In genomic region chr5:119709826-119710559, GRCm38 (mm10) we compare ENCODE assay signal across 27 mouse cellular contexts. TPM values are rescaled to one million over a fixed set of nuclear protein-coding genes. Genes with fewer than 3 reads are reported as not detected.
DNase-seq lines count a peak whose midpoint lies in the region; ATAC-seq and TF ChIP-seq lines count a peak whose summit lies in the region.
"Had no signal": no experiment of that assay in that cellular context is flagged by ENCODE, and none has a peak within 500 bp of the region (broad histone marks: within the 10 kb centered on the region; RNA-seq: fewer than 3 reads in every experiment).

No protein-coding gene starts in this region.

- H3K9ac ChIP-seq in midbrain, embryonic 16.5 days (ENCODE audit: low read depth, low read length): no peak overlapping the region
- no peak overlapping the region for H3K9ac ChIP-seq in midbrain, embryonic 14.5 days (replicated peaks; ENCODE audit: low read length)
- H3K9ac ChIP-seq in ES-E14 (ENCODE audit: insufficient read depth, low read depth, low read length, poor library complexity, severe bottlenecking): peak overlapping the region; percentile 64
- no peak overlapping the region for H3K9ac ChIP-seq in stomach, embryonic 16.5 days (ENCODE audit: low read length)
- H3K9ac ChIP-seq in forebrain, embryonic 11.5 days (ENCODE audit: low read length): no peak overlapping the region
- H3K9ac ChIP-seq: forebrain, embryonic 15.5 days; limb, embryonic 13.5 days; liver, embryonic 12.5 days; midbrain, embryonic 12.5 days; stomach, embryonic 15.5 days had no signal

- peak; percentile 65 for DNase-seq in heart, adult 11 months
- no peak for DNase-seq in heart, adult 8-10 months (ENCODE audit: low spot score)
- no peak for DNase-seq in midbrain, embryonic 14.5 days
- DNase-seq in ES-E14 (ENCODE audit: low read depth, low spot score): no peak
- DNase-seq in frontal cortex, adult 2 months (ENCODE audit: extremely low spot score in 1 of 2, low spot score in 1 of 2): no peak
- DNase-seq in forebrain, embryonic 11.5 days (ENCODE audit: low spot score): no peak
- DNase-seq: adrenal gland, postnatal 25 days; cerebellum, adult 9-11 months; gastrocnemius, postnatal 10 days; heart, adult 18-20 months; heart, postnatal 36 days; kidney, adult 2 months; layer of hippocampus, adult 9-11 months; lung, adult 18-20 months; thymus, adult 2 months; thymus, postnatal 4 days had no signal

- no peaks in the 10 kb centered on the region for H3K9me3 ChIP-seq in midbrain, embryonic 16.5 days (replicated peaks; ENCODE audit: control insufficient read depth, low read length, poor library complexity, severe bottlenecking)
- no peaks in the 10 kb centered on the region for H3K9me3 ChIP-seq in midbrain, embryonic 14.5 days (ENCODE audit: control insufficient read depth, low read length)
- no peaks in the 10 kb centered on the region for H3K9me3 ChIP-seq in ES-E14 (ENCODE audit: control insufficient read depth, insufficient read depth, low read depth, low read length)
- no peaks in the 10 kb centered on the region for H3K9me3 ChIP-seq in stomach, embryonic 16.5 days (replicated peaks; ENCODE audit: control insufficient read depth, low read length)
- H3K9me3 ChIP-seq in forebrain, embryonic 11.5 days (ENCODE audit: control insufficient read depth, low read length): no peaks in the 10 kb centered on the region
- H3K9me3 ChIP-seq: forebrain, embryonic 15.5 days; midbrain, embryonic 12.5 days; stomach, embryonic 15.5 days had no signal

- no peaks in the 10 kb centered on the region for H3K36me3 ChIP-seq in midbrain, embryonic 16.5 days (ENCODE audit: control insufficient read depth, insufficient read depth, low read length)
- no peaks in the 10 kb centered on the region for H3K36me3 ChIP-seq in midbrain, embryonic 14.5 days (ENCODE audit: control insufficient read depth, insufficient read depth, low read length)
- no peaks in the 10 kb centered on the region for H3K36me3 ChIP-seq in ES-E14 (ENCODE audit: control insufficient read depth, insufficient read depth, low read length, poor library complexity, severe bottlenecking)
- no peaks in the 10 kb centered on the region for H3K36me3 ChIP-seq in stomach, embryonic 16.5 days (ENCODE audit: control insufficient read depth, insufficient read depth, low read length)
- H3K36me3 ChIP-seq in forebrain, embryonic 11.5 days (ENCODE audit: control insufficient read depth, insufficient read depth, low read length): no peaks in the 10 kb centered on the region
- H3K36me3 ChIP-seq: forebrain, embryonic 15.5 days; limb, embryonic 13.5 days; liver, embryonic 12.5 days; midbrain, embryonic 12.5 days; stomach, embryonic 15.5 days had no signal

- whole genome bisulfite sequencing in midbrain, embryonic 16.5 days: 9% methylated on average over 18 of the region's 18 CpGs
- WGBS in midbrain, embryonic 14.5 days: 7% methylated on average over 18 of the region's 18 CpGs
- WGBS in stomach, embryonic 16.5 days: 22% methylated on average over 18 of the region's 18 CpGs
- 8% methylated on average over 18 of the region's 18 CpGs for WGBS in forebrain, embryonic 11.5 days

- in situ Hi-C loops in ES-E14 (cut with MboI; ENCODE audit: low sequenced_read_pairs in 2 of 2, unreplicated experiment in 2 of 2): loop anchor here in 1 of 2 experiments (5.0 to 10.0 kb wide), 2 partner anchors 825 to 933 kb away; no protein-coding TSS in a partner anchor

- peaks cover 5% of the 10 kb centered on the region for H3K4me1 ChIP-seq in midbrain, embryonic 16.5 days (ENCODE audit: control insufficient read depth, insufficient read depth, low read length)
- no peaks in the 10 kb centered on the region for H3K4me1 ChIP-seq in midbrain, embryonic 14.5 days (ENCODE audit: control insufficient read depth, insufficient read depth, low read length)
- H3K4me1 ChIP-seq in ES-E14 (ENCODE audit: control insufficient read depth in 2 of 2, insufficient read depth in 2 of 2, low read length in 2 of 2, poor library complexity in 1 of 2): peaks cover 0 to 15% of the 10 kb centered on the region in 2 experiments; a peak in 3 of 4 replicates
- H3K4me1 ChIP-seq in stomach, embryonic 16.5 days (ENCODE audit: control insufficient read depth, insufficient read depth, low read length): no peaks in the 10 kb centered on the region
- H3K4me1 ChIP-seq in forebrain, embryonic 11.5 days (replicated peaks; ENCODE audit: control insufficient read depth, insufficient read depth, low read length): peaks cover 5% of the 10 kb centered on the region; the same call in 1 of the 2 replicates
- H3K4me1 ChIP-seq: liver, embryonic 12.5 days; stomach, embryonic 15.5 days had no signal

- ATAC-seq in midbrain, embryonic 16.5 days: no peak
- no peak for ATAC-seq in midbrain, embryonic 14.5 days (ENCODE audit: low FRiP score, low TSS enrichment)
- no peak for ATAC-seq in stomach, embryonic 16.5 days (ENCODE audit: insufficient read depth, low FRiP score)
- no peak for ATAC-seq in forebrain, embryonic 11.5 days (replicated peaks; ENCODE audit: low FRiP score)
- ATAC-seq: CD4-positive, CD25-positive, alpha-beta regulatory T cell, adult 4 months; forebrain, embryonic 15.5 days; liver, embryonic 12.5 days had no signal

- peaks cover 52% of the 10 kb centered on the region for H3K27me3 ChIP-seq in midbrain, embryonic 16.5 days (ENCODE audit: control insufficient read depth, insufficient read depth, low read depth, low read length)
- H3K27me3 ChIP-seq in midbrain, embryonic 14.5 days (ENCODE audit: control insufficient read depth, insufficient read depth, low read length): peaks cover 45% of the 10 kb centered on the region
- H3K27me3 ChIP-seq in stomach, embryonic 16.5 days (ENCODE audit: control insufficient read depth, insufficient read depth, low read length): peaks cover 38% of the 10 kb centered on the region
- H3K27me3 ChIP-seq in forebrain, embryonic 11.5 days (ENCODE audit: control insufficient read depth, insufficient read depth, low read length): peaks cover 54% of the 10 kb centered on the region

- 0 out of 2 replicates have a peak overlapping the region, but pooled peaks have one; percentile 6 for H3K4me3 ChIP-seq in midbrain, embryonic 16.5 days (ENCODE audit: low read depth, low read length)
- H3K4me3 ChIP-seq in midbrain, embryonic 14.5 days (replicated peaks; ENCODE audit: low read depth, low read length): no peak overlapping the region
- H3K4me3 ChIP-seq in ES-E14 (ENCODE audit: insufficient read depth in 1 of 2, low read depth in 1 of 2, low read length in 2 of 2, poor library complexity in 1 of 2, severe bottlenecking in 1 of 2): peak overlapping the region; percentile 27 to 31; a peak in 2 of 4 replicates
- 0 out of 2 replicates have a peak overlapping the region, but pooled peaks have one; percentile 3 for H3K4me3 ChIP-seq in stomach, embryonic 16.5 days (replicated peaks; ENCODE audit: low read length)
- H3K4me3 ChIP-seq in forebrain, embryonic 11.5 days (ENCODE audit: low read depth, low read length): no peak overlapping the region
- H3K4me3 ChIP-seq: forebrain, embryonic 15.5 days; limb, embryonic 13.5 days; liver, embryonic 12.5 days; midbrain, embryonic 12.5 days; myocyte; stomach, embryonic 15.5 days had no signal

- H3K4me2 ChIP-seq in midbrain, embryonic 16.5 days (ENCODE audit: low read length): no peak overlapping the region
- H3K4me2 ChIP-seq in midbrain, embryonic 14.5 days (ENCODE audit: low read length): no peak overlapping the region
- H3K4me2 ChIP-seq in stomach, embryonic 16.5 days (ENCODE audit: low read depth, low read length): 0 out of 2 replicates have a peak overlapping the region, but pooled peaks have one; percentile 25
- no peak overlapping the region for H3K4me2 ChIP-seq in forebrain, embryonic 11.5 days (ENCODE audit: low read depth, low read length, severe bottlenecking)
- H3K4me2 ChIP-seq: forebrain, embryonic 15.5 days; limb, embryonic 13.5 days; liver, embryonic 12.5 days; midbrain, embryonic 12.5 days; stomach, embryonic 15.5 days had no signal

- no peak overlapping the region for H3K27ac ChIP-seq in midbrain, embryonic 16.5 days (ENCODE audit: low read length)
- no peak overlapping the region for H3K27ac ChIP-seq in midbrain, embryonic 14.5 days (replicated peaks; ENCODE audit: low read depth, low read length)
- H3K27ac ChIP-seq in ES-E14 (ENCODE audit: insufficient read depth, low read depth, low read length, poor library complexity, severe bottlenecking): peak overlapping the region; percentile 96
- no peak overlapping the region for H3K27ac ChIP-seq in stomach, embryonic 16.5 days (ENCODE audit: low read length)
- H3K27ac ChIP-seq in forebrain, embryonic 11.5 days (ENCODE audit: low read depth, low read length): no peak overlapping the region
- H3K27ac ChIP-seq: forebrain, embryonic 15.5 days; kidney, postnatal 0 days; limb, embryonic 13.5 days; liver, embryonic 12.5 days; midbrain, embryonic 12.5 days; stomach, embryonic 15.5 days had no signal

TF ChIP-seq in ES-E14, 5 proteins besides CTCF, POLR2A, EP300 and RAD21:
- TF ChIP-seq ZNF384 (IDR thresholded peaks at IDR 0.05; ENCODE audit: low read depth, low read length) (no peak), ZC3H11A (IDR thresholded peaks at IDR 0.05; ENCODE audit: borderline replicate concordance, low read depth, low read length) (no peak), CHD2 (IDR thresholded peaks at IDR 0.05; ENCODE audit: low read depth, low read length) (no peak), HCFC1 (IDR thresholded peaks at IDR 0.05; ENCODE audit: borderline replicate concordance, insufficient read depth, low read length) (no peak), MAFK (IDR thresholded peaks at IDR 0.05; ENCODE audit: insufficient read depth, low read depth, low read length) (peak; percentile 93)

RNA-seq across cellular contexts. Expression of gene Tbx3, which starts 39.5 kb away (rescaled TPM):
- 10 to 100 TPM in 3 of 4 experiments, 1 to 10 TPM in 1; 8.9 to 12.7 (median 10.2) TPM for total RNA-seq in heart, adult 8-10 months (2022)
- 2.4 and 3.4 TPM in 2 replicates for polyA plus RNA-seq in midbrain, embryonic 16.5 days (2015; fragmentation: Nextera tagmentation; extraction: Ambion mirVana)
- polyA plus RNA-seq in midbrain, embryonic 14.5 days (2014; fragmentation: Nextera tagmentation; extraction: Ambion mirVana): 0.39 and 2.4 TPM in 2 replicates
- total RNA-seq in ES-E14 (2012; rRNA removed): 30.5 and 47.9 TPM in 2 replicates
- 15.8 and 16.5 TPM in 2 replicates for polyA plus RNA-seq in stomach, embryonic 16.5 days (2015; fragmentation: Nextera tagmentation; extraction: Ambion mirVana)
- 1.8 and 2.4 TPM in 2 replicates for polyA plus RNA-seq in frontal cortex, adult 2 months (2012; rRNA removed)
- polyA plus RNA-seq in forebrain, embryonic 11.5 days (2014; fragmentation: Nextera tagmentation; extraction: Ambion mirVana): 0.88 and 2.0 TPM in 2 replicates
- total RNA-seq: neutrophil, adult 5-6 weeks had no signal

Comparison
In these comparisons a context has a peak if more than half of its experiments do, and no peak if none do; other contexts are left out.
1. H3K4me3 ChIP-seq: peak in midbrain, embryonic 16.5 days (single experiment), ES-E14 (2 of 2) and stomach, embryonic 16.5 days (single experiment); none in midbrain, embryonic 14.5 days (single experiment) and forebrain, embryonic 11.5 days (single experiment).